ENCODE assay signal across 21 mouse cellular contexts in the genomic region with DNA sequence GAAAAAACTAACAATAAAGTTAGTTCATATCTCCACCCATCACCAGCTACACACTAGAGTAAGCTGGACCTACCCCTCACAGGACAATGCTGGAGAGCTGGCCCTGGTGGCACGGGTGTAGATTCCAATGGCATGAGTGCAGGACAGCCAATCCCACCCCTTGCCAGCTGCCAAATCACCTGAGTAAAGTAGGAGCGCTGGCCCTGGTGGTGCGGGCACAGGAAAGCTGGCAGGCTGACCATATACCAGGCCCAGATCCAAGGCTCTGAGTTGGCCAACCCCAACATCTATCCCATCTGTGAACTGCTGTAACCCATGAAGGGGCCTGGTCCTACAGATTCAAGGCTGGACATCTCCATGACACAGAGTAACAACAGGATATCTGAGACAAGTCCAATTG. TPM values are rescaled to one million over a fixed set of nuclear protein-coding genes. Genes with fewer than 3 reads are reported as not detected.
A peak's percentile ranks its signal among the peaks of the same experiment; 100 is the strongest.
DNase-seq lines count a peak whose midpoint lies in the region; ATAC-seq lines count a peak whose summit lies in the region.
"Had no signal": no experiment of that assay in that cellular context is flagged by ENCODE, and none has a peak within 500 bp of the region (broad histone marks: within the 10 kb centered on the region; RNA-seq: fewer than 3 reads in every experiment).

No protein-coding gene starts in this region.

- no peak overlapping the region for H3K4me2 ChIP-seq in forebrain, embryonic 11.5 days (ENCODE audit: low read depth, low read length, severe bottlenecking)
- H3K4me2 ChIP-seq in forebrain, embryonic 15.5 days (replicated peaks) = no peak overlapping the region

- no peak overlapping the region for H3K27ac ChIP-seq in forebrain, embryonic 11.5 days (ENCODE audit: low read depth, low read length)
- no peak overlapping the region for H3K27ac ChIP-seq in forebrain, embryonic 15.5 days (replicated peaks)

- no peaks in the 10 kb centered on the region for H3K9me3 ChIP-seq in forebrain, embryonic 11.5 days (ENCODE audit: control insufficient read depth, low read length)
- no peaks in the 10 kb centered on the region for H3K9me3 ChIP-seq in forebrain, embryonic 15.5 days
- H3K9me3 ChIP-seq: G1E had no signal

- intact Hi-C loops in heart, postnatal 25 days (cut with DNase I) = no loop called here

- no peak overlapping the region for H3K9ac ChIP-seq in forebrain, embryonic 11.5 days (ENCODE audit: low read length)
- no peak overlapping the region for H3K9ac ChIP-seq in forebrain, embryonic 15.5 days (replicated peaks)

- peaks cover 2% of the 10 kb centered on the region; the same call in 1 of the 2 replicates for H3K36me3 ChIP-seq in forebrain, embryonic 11.5 days (ENCODE audit: control insufficient read depth, insufficient read depth, low read length)
- H3K36me3 ChIP-seq in forebrain, embryonic 15.5 days = peaks cover 31% of the 10 kb centered on the region

- no peak overlapping the region for H3K4me3 ChIP-seq in forebrain, embryonic 11.5 days (ENCODE audit: low read depth, low read length)
- no peak overlapping the region for H3K4me3 ChIP-seq in forebrain, embryonic 15.5 days

- no peak for ATAC-seq in forebrain, embryonic 11.5 days (replicated peaks; ENCODE audit: low FRiP score)
- no peak for ATAC-seq in forebrain, embryonic 15.5 days (replicated peaks)
- ATAC-seq: activated CD4-positive, CD25-positive, alpha-beta regulatory T cell, adult 4 months; CD4-positive, CD25-positive, alpha-beta regulatory T cell, adult 4 months; Patski had no signal

- no peaks in the 10 kb centered on the region for H3K4me1 ChIP-seq in forebrain, embryonic 11.5 days (replicated peaks; ENCODE audit: control insufficient read depth, insufficient read depth, low read length)
- H3K4me1 ChIP-seq in forebrain, embryonic 15.5 days = 0 out of 2 replicates have a peak, but pooled peaks cover 3% of the 10 kb centered on the region

- DNase-seq in forebrain, embryonic 11.5 days (ENCODE audit: low spot score) = peak; percentile 31
- DNase-seq in heart, adult 11 months = peak; percentile 91
- no peak for DNase-seq in heart, postnatal 25 days (ENCODE audit: low spot score)
- DNase-seq in heart, adult 18-20 months = peak; percentile 23 to 24
- DNase-seq in heart, postnatal 4 days = no peak
- DNase-seq: adrenal gland, adult 2 months; adrenal gland, adult 8-10 months; adrenal gland, postnatal 10 days; adrenal gland, postnatal 14 days; adrenal gland, postnatal 25 days; adrenal gland, postnatal 36 days; B cell, adult 2 months; cerebellum, adult 11 months; cerebellum, adult 11-12 months; cerebellum, adult 18-20 months had no signal

- H3K27me3 ChIP-seq in forebrain, embryonic 11.5 days (ENCODE audit: control insufficient read depth, insufficient read depth, low read length) = no peaks in the 10 kb centered on the region
- H3K27me3 ChIP-seq in forebrain, embryonic 15.5 days = no peaks in the 10 kb centered on the region
- H3K27me3 ChIP-seq: CH12.LX, Patski had no signal

- WGBS in forebrain, embryonic 11.5 days = 96% methylated on average over 3 of the region's 3 CpGs
- 89% methylated on average over 3 of the region's 3 CpGs for WGBS in forebrain, embryonic 15.5 days

RNA-seq across cellular contexts. Expression of a gene that starts 16.9 kb away (rescaled TPM):
- polyA plus RNA-seq in forebrain, embryonic 11.5 days (2014; fragmentation: Nextera tagmentation; extraction: Ambion mirVana) = 166 and 173 TPM in 2 replicates
- 148 and 166 TPM in 2 replicates for polyA plus RNA-seq in forebrain, embryonic 15.5 days (2015; fragmentation: Nextera tagmentation; extraction: Ambion mirVana)
- total RNA-seq in heart, postnatal 25 days (2021) = 100 to 1,000 TPM; 309 to 316 TPM
- 100 to 1,000 TPM; 357 to 368 TPM for total RNA-seq in heart, adult 18-20 months (2021)
- 100 to 1,000 TPM; 280 to 292 TPM for total RNA-seq in heart, postnatal 4 days (2021)

RNA-seq across cellular contexts. Expression of a gene that starts 17.1 kb away (rescaled TPM):
- 51.4 and 53.2 TPM in 2 replicates for polyA plus RNA-seq in forebrain, embryonic 11.5 days (2014; fragmentation: Nextera tagmentation; extraction: Ambion mirVana)
- 48.1 and 49.6 TPM in 2 replicates for polyA plus RNA-seq in forebrain, embryonic 15.5 days (2015; fragmentation: Nextera tagmentation; extraction: Ambion mirVana)
- 10 to 100 TPM; 44.2 to 46.0 TPM for total RNA-seq in heart, postnatal 25 days (2021)
- 10 to 100 TPM; 52.5 to 59.4 TPM for total RNA-seq in heart, adult 18-20 months (2021)
- 10 to 100 TPM; 42.4 to 47.6 TPM for total RNA-seq in heart, postnatal 4 days (2021)

Comparison
In these comparisons a context has a peak if more than half of its experiments do, and no peak if none do; other contexts are left out.
1. DNase-seq: peak in forebrain, embryonic 11.5 days (single experiment), heart, adult 11 months (single experiment) and heart, adult 18-20 months (2 of 2); none in heart, postnatal 25 days (single experiment) and heart, postnatal 4 days (single experiment).